Comparison of ENCODE assay signal across 23 mouse cellular contexts in genomic region chr4:143111872-143112271, GRCm38 (mm10).
"Had no signal": no experiment of that assay in that cellular context is flagged by ENCODE, and none has a peak within 500 bp of the region (broad histone marks: within the 10 kb centered on the region; RNA-seq: fewer than 3 reads in every experiment).

No protein-coding gene starts in this region.

- ATAC-seq: intestine, embryonic 15.5 days had no signal

- DNase-seq: kidney, adult 11 months; kidney, adult 8-10 months; kidney, postnatal 25 days; left cerebral cortex, postnatal 4 days; lung, adult 2 months; lung, postnatal 14 days; lung, postnatal 4 days; midbrain, embryonic 14.5 days; right cerebral cortex, adult 18-20 months; right cerebral cortex, postnatal 14 days; right cerebral cortex, postnatal 4 days; thymus, adult 2 months; thymus, postnatal 14 days had no signal

- H3K27me3 ChIP-seq: intestine, embryonic 15.5 days; limb, embryonic 12.5 days; limb, embryonic 15.5 days; liver, embryonic 15.5 days; neural tube, embryonic 12.5 days; neural tube, embryonic 15.5 days had no signal

- H3K9me3 ChIP-seq: intestine, embryonic 15.5 days; limb, embryonic 12.5 days; limb, embryonic 15.5 days; liver, embryonic 15.5 days; neural tube, embryonic 12.5 days; neural tube, embryonic 15.5 days had no signal

- H3K9ac ChIP-seq: intestine, embryonic 15.5 days; limb, embryonic 12.5 days; limb, embryonic 15.5 days; liver, embryonic 15.5 days; neural tube, embryonic 12.5 days; neural tube, embryonic 15.5 days had no signal

- H3K4me2 ChIP-seq: intestine, embryonic 15.5 days; limb, embryonic 12.5 days; limb, embryonic 15.5 days; liver, embryonic 11.5 days; liver, embryonic 15.5 days; midbrain, embryonic 11.5 days; neural tube, embryonic 12.5 days; neural tube, embryonic 15.5 days had no signal

- H3K27ac ChIP-seq: intestine, embryonic 15.5 days; kidney, postnatal 0 days; limb, embryonic 12.5 days; limb, embryonic 15.5 days; liver, embryonic 15.5 days; neural tube, embryonic 12.5 days; neural tube, embryonic 15.5 days; stomach, postnatal 0 days had no signal

- H3K4me3 ChIP-seq: intestine, embryonic 15.5 days; limb, embryonic 12.5 days; limb, embryonic 15.5 days; liver, embryonic 15.5 days; neural tube, embryonic 12.5 days; neural tube, embryonic 15.5 days had no signal
